25 mouse cellular contexts compared by ENCODE assay signal in the genomic region with DNA sequence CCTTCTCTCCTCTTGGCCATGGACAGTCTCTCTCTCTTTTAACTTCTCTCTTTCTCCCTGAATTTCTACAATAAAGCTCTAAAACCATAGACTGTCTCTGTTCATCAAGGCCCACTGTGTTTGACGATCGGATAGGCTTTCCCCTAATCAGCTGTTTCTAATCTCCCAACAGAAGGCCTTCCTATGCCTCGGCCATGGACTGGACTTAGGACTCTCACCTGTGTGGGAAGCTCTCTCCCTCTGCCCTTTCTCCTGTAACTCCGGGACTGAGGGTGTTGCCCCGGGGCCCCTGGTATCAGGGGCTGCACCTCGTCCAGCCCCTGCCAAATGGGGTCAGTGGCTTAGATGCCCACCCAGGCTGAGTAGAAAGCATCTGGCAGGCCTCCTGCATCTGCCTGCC.
DNase-seq lines count a peak whose midpoint lies in the region; ATAC-seq and TF ChIP-seq lines count a peak whose summit lies in the region.
"Had no signal": no experiment of that assay in that cellular context is flagged by ENCODE, and none has a peak within 500 bp of the region (broad histone marks: within the 10 kb centered on the region; RNA-seq: fewer than 3 reads in every experiment).

No protein-coding gene starts in this region.

- H3K27ac ChIP-seq in hindbrain, embryonic 14.5 days: no peak overlapping the region
- H3K27ac ChIP-seq in hindbrain, postnatal 0 days: no peak overlapping the region
- H3K27ac ChIP-seq in kidney, adult 2 months (ENCODE audit: insufficient read depth, low read depth, low read length): no peak overlapping the region
- no peak overlapping the region for H3K27ac ChIP-seq in midbrain, embryonic 12.5 days (replicated peaks)
- no peak overlapping the region for H3K27ac ChIP-seq in midbrain, embryonic 15.5 days
- H3K27ac ChIP-seq: embryonic facial prominence, embryonic 10.5 days; embryonic facial prominence, embryonic 13.5 days; forebrain, embryonic 12.5 days; forebrain, embryonic 15.5 days; heart, embryonic 13.5 days; hindbrain, embryonic 15.5 days had no signal

- 90% methylated on average over 6 of the region's 6 CpGs for WGBS in hindbrain, embryonic 14.5 days
- 83% methylated on average over 6 of the region's 6 CpGs for WGBS in hindbrain, postnatal 0 days
- 54% methylated on average over 6 of the region's 6 CpGs for WGBS in kidney, adult 2 months
- WGBS in midbrain, embryonic 12.5 days: 83% methylated on average over 6 of the region's 6 CpGs
- 84% methylated on average over 6 of the region's 6 CpGs for WGBS in midbrain, embryonic 15.5 days

- no peaks in the 10 kb centered on the region for H3K36me3 ChIP-seq in hindbrain, embryonic 14.5 days (replicated peaks; ENCODE audit: control insufficient read depth, insufficient read depth)
- H3K36me3 ChIP-seq in hindbrain, postnatal 0 days (ENCODE audit: insufficient read depth, low read length): no peaks in the 10 kb centered on the region
- no peaks in the 10 kb centered on the region for H3K36me3 ChIP-seq in kidney, adult 2 months (ENCODE audit: control insufficient read depth, insufficient read depth, low read length)
- no peaks in the 10 kb centered on the region for H3K36me3 ChIP-seq in midbrain, embryonic 12.5 days
- H3K36me3 ChIP-seq in midbrain, embryonic 15.5 days (replicated peaks): no peaks in the 10 kb centered on the region
- H3K36me3 ChIP-seq: embryonic facial prominence, embryonic 10.5 days; embryonic facial prominence, embryonic 13.5 days; forebrain, embryonic 12.5 days; forebrain, embryonic 15.5 days; heart, embryonic 13.5 days; hindbrain, embryonic 15.5 days had no signal

- ATAC-seq in hindbrain, embryonic 14.5 days (ENCODE audit: low FRiP score): no peak
- no peak for ATAC-seq in hindbrain, postnatal 0 days
- ATAC-seq in midbrain, embryonic 12.5 days (ENCODE audit: low FRiP score, low read depth): 0 out of 2 replicates have a peak, but pooled peaks have one; percentile 16
- ATAC-seq in midbrain, embryonic 15.5 days (replicated peaks): no peak
- ATAC-seq: activated CD4-positive, CD25-positive, alpha-beta regulatory T cell, adult 4 months; forebrain, embryonic 15.5 days had no signal

- H3K4me2 ChIP-seq in hindbrain, embryonic 14.5 days (replicated peaks): no peak overlapping the region
- H3K4me2 ChIP-seq in hindbrain, postnatal 0 days (ENCODE audit: low read depth, low read length): no peak overlapping the region
- no peak overlapping the region for H3K4me2 ChIP-seq in midbrain, embryonic 12.5 days (replicated peaks)
- H3K4me2 ChIP-seq in midbrain, embryonic 15.5 days: no peak overlapping the region
- H3K4me2 ChIP-seq: embryonic facial prominence, embryonic 13.5 days; forebrain, embryonic 12.5 days; forebrain, embryonic 15.5 days; heart, embryonic 13.5 days; hindbrain, embryonic 15.5 days had no signal

- H3K9ac ChIP-seq in hindbrain, embryonic 14.5 days: no peak overlapping the region
- H3K9ac ChIP-seq in hindbrain, postnatal 0 days (replicated peaks; ENCODE audit: low read length): no peak overlapping the region
- H3K9ac ChIP-seq in midbrain, embryonic 12.5 days (replicated peaks): no peak overlapping the region
- no peak overlapping the region for H3K9ac ChIP-seq in midbrain, embryonic 15.5 days
- H3K9ac ChIP-seq: embryonic facial prominence, embryonic 13.5 days; forebrain, embryonic 12.5 days; forebrain, embryonic 15.5 days; heart, embryonic 13.5 days; hindbrain, embryonic 15.5 days had no signal

- peaks cover 6% of the 10 kb centered on the region; the same call in 1 of the 2 replicates for H3K9me3 ChIP-seq in hindbrain, embryonic 14.5 days (ENCODE audit: control insufficient read depth, low read length)
- H3K9me3 ChIP-seq in hindbrain, postnatal 0 days (ENCODE audit: low read length): no peaks in the 10 kb centered on the region
- H3K9me3 ChIP-seq in midbrain, embryonic 12.5 days: no peaks in the 10 kb centered on the region
- H3K9me3 ChIP-seq in midbrain, embryonic 15.5 days: no peaks in the 10 kb centered on the region
- H3K9me3 ChIP-seq: embryonic facial prominence, embryonic 10.5 days; embryonic facial prominence, embryonic 13.5 days; forebrain, embryonic 12.5 days; forebrain, embryonic 15.5 days; heart, embryonic 13.5 days; hindbrain, embryonic 15.5 days had no signal

- no peak for TF ChIP-seq POLR2A in kidney, adult 2 months (IDR thresholded peaks at IDR 0.05; ENCODE audit: low read depth, low read length)

- no peaks in the 10 kb centered on the region for H3K4me1 ChIP-seq in hindbrain, embryonic 14.5 days (replicated peaks; ENCODE audit: control insufficient read depth, insufficient read depth, low read length)
- no peaks in the 10 kb centered on the region for H3K4me1 ChIP-seq in hindbrain, postnatal 0 days (ENCODE audit: insufficient read depth, low read length)
- no peaks in the 10 kb centered on the region for H3K4me1 ChIP-seq in kidney, adult 2 months (ENCODE audit: control insufficient read depth, insufficient read depth, low read length)
- H3K4me1 ChIP-seq in midbrain, embryonic 12.5 days: 0 out of 2 replicates have a peak, but pooled peaks cover 4% of the 10 kb centered on the region
- no peaks in the 10 kb centered on the region for H3K4me1 ChIP-seq in midbrain, embryonic 15.5 days
- H3K4me1 ChIP-seq: embryonic facial prominence, embryonic 10.5 days; embryonic facial prominence, embryonic 13.5 days; forebrain, embryonic 12.5 days; heart, embryonic 13.5 days; hindbrain, embryonic 15.5 days had no signal

- peak; percentile 7 for DNase-seq in hindbrain, embryonic 14.5 days (ENCODE audit: low spot score)
- DNase-seq in hindbrain, postnatal 0 days (ENCODE audit: low spot score): no peak
- peak; percentile 41 for DNase-seq in kidney, adult 2 months
- no peak for DNase-seq in kidney, adult 18-20 months
- DNase-seq: adrenal gland, adult 8-10 months; adrenal gland, postnatal 25 days; cerebellum, adult 11-12 months; cerebellum, adult 8-10 months; cerebellum, postnatal 10 days; cerebellum, postnatal 36 days; embryo, embryonic 11 days; gastrocnemius, postnatal 25 days; heart, adult 18-20 months; heart, postnatal 14 days; heart, postnatal 4 days had no signal

- no peak overlapping the region for H3K4me3 ChIP-seq in hindbrain, embryonic 14.5 days (replicated peaks; ENCODE audit: low read length)
- H3K4me3 ChIP-seq in hindbrain, postnatal 0 days (ENCODE audit: low read length): no peak overlapping the region
- H3K4me3 ChIP-seq in kidney, adult 2 months (ENCODE audit: insufficient read depth, low read depth, low read length): no peak overlapping the region
- no peak overlapping the region for H3K4me3 ChIP-seq in midbrain, embryonic 12.5 days
- no peak overlapping the region for H3K4me3 ChIP-seq in midbrain, embryonic 15.5 days
- H3K4me3 ChIP-seq: embryonic facial prominence, embryonic 10.5 days; embryonic facial prominence, embryonic 13.5 days; erythroblast, embryonic 14.5 days; forebrain, embryonic 12.5 days; forebrain, embryonic 15.5 days; heart, embryonic 13.5 days; hindbrain, embryonic 15.5 days had no signal

- H3K27me3 ChIP-seq in hindbrain, embryonic 14.5 days (ENCODE audit: control insufficient read depth, insufficient read depth, low read length): no peaks in the 10 kb centered on the region
- H3K27me3 ChIP-seq in hindbrain, postnatal 0 days (ENCODE audit: insufficient read depth, low read length): no peaks in the 10 kb centered on the region
- no peaks in the 10 kb centered on the region for H3K27me3 ChIP-seq in kidney, adult 2 months (replicated peaks; ENCODE audit: control insufficient read depth, insufficient read depth, low read length)
- H3K27me3 ChIP-seq in midbrain, embryonic 12.5 days: no peaks in the 10 kb centered on the region
- H3K27me3 ChIP-seq in midbrain, embryonic 15.5 days (replicated peaks): no peaks in the 10 kb centered on the region
- H3K27me3 ChIP-seq: embryonic facial prominence, embryonic 13.5 days; forebrain, embryonic 12.5 days; forebrain, embryonic 15.5 days; heart, embryonic 13.5 days; hindbrain, embryonic 15.5 days had no signal

- no peak for TF ChIP-seq CTCF in hindbrain, postnatal 0 days (IDR thresholded peaks at IDR 0.05; ENCODE audit: low read depth)
- no peak for TF ChIP-seq CTCF in kidney, adult 2 months (conservative IDR thresholded peaks at IDR 0.05; ENCODE audit: insufficient read depth, insufficient read length, low read depth, low read length)

Comparison
In these comparisons a context has a peak if more than half of its experiments do, and no peak if none do; other contexts are left out.
1. DNase-seq: peak in hindbrain, embryonic 14.5 days (single experiment) and kidney, adult 2 months (single experiment); none in hindbrain, postnatal 0 days (single experiment) and kidney, adult 18-20 months (single experiment).